Mouse (Mus musculus) liver, postnatal 0 days (tissue): ENCODE data around the gene Spon1. TPM values are rescaled to one million over a fixed set of nuclear protein-coding genes. Genes with fewer than 3 reads are reported as not detected.

Experiments used
- ATAC-seq: fragments of 200-750 bp; cut with Nextera tagmentation; 2 replicates; pipeline ENCODE4 v1.8.0; 2017; ENCODE audit warnings: mild to moderate bottlenecking, moderate library complexity
- DNase-seq: peaks from one replicate; pipeline ENCODE4 v3.0.0-alpha.2; 2016
- H3K27ac ChIP-seq: fragments of 300-500 bp; sonication (generic); 2 replicates; pipeline ENCODE4 v1.5.1; 2014; ENCODE audit warnings: antibody characterized with exemption, moderate library complexity, mild to moderate bottlenecking, low read depth
- H3K27me3 ChIP-seq: fragments of 300-500 bp; sonication (generic); 2 replicates; pipeline ENCODE4 v1.6.1; 2014; ENCODE audit warnings: low read length, control low read depth, mixed read lengths; ENCODE audit not compliant: insufficient read depth
- H3K36me3 ChIP-seq: fragments of 300-500 bp; sonication (generic); replicated peaks from 2 replicates; pipeline ENCODE4 v1.6.1; 2014; ENCODE audit warnings: mild to moderate bottlenecking, control low read depth, low read length, moderate library complexity, mixed read lengths; ENCODE audit not compliant: insufficient read depth
- H3K4me1 ChIP-seq: fragments of 300-500 bp; sonication (generic); 2 replicates; pipeline ENCODE4 v1.6.1; 2014; ENCODE audit warnings: antibody characterized with exemption, mild to moderate bottlenecking, control low read depth; ENCODE audit not compliant: insufficient read depth
- H3K4me2 ChIP-seq: fragments of 300-500 bp; sonication (generic); 2 replicates; pipeline ENCODE4 v1.6.1; 2014; ENCODE audit warnings: low read depth, mild to moderate bottlenecking, low read length, moderate library complexity, mixed read lengths
- H3K4me3 ChIP-seq: fragments of 300-500 bp; sonication (generic); 2 replicates; pipeline ENCODE4 v1.5.1; 2014; ENCODE audit warnings: low read depth, low read length
- H3K9ac ChIP-seq: fragments of 300-500 bp; sonication (generic); replicated peaks from 2 replicates; pipeline ENCODE4 v1.6.1; 2014; ENCODE audit warnings: mild to moderate bottlenecking, moderate library complexity
- H3K9me3 ChIP-seq: fragments of 300-500 bp; sonication (generic); 2 replicates; pipeline ENCODE4 v1.6.1; 2016; ENCODE audit warnings: mild to moderate bottlenecking, control low read depth, low read length, mixed read lengths
- CTCF ChIP-seq: sonication (generic); IDR thresholded peaks from 2 replicates; pipeline ENCODE4 v1.5.1; 2016; ENCODE audit warnings: antibody characterized with exemption, low read depth
- EP300 ChIP-seq: IDR thresholded peaks from 2 replicates; pipeline ENCODE4 v1.6.1; 2016; ENCODE audit warnings: antibody characterized with exemption, low read depth, mild to moderate bottlenecking
- WGBS: fragments of 180-500 bp; shearing (Covaris S2); extraction: QIAGEN DNeasy Blood & Tissue Kit; methylation state at CpG from one replicate; pipeline ENCODE4 v1.1.7; 2014; ENCODE audit not compliant: insufficient replicate concordance; 5-methylcytosine and 5-hydroxymethylcytosine counted together
- polyA plus RNA-seq: library from polyadenylated mRNA; unstranded; fragments of >200 nt; fragmentation: Nextera tagmentation; extraction: Ambion mirVana; gene quantifications from 2 replicates; pipeline ENCODE4 v1.2.1, GENCODE M21; 2015

Spon1 gene
- polyA plus RNA-seq, 1 experiment from 2014 or later: 0.35 TPM

DNA sequence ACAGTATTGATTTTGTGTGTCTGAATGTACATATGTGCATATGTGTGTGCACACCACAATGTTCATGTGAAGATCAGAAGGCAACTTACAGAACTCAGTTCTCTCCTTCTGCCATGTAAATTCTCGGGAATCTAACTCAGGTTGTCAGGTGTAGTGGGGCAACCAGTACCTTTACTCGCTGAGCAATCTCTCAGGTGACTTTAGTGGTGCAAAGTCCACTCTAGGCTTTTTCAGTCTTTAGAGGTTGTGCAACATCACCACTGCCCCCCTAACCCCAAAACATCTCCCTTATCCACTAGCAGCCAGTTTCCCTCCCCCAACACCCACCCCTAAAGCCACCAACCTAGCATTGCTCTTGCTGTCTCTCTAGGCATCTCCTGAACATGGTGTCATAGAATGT is 308.8 kb downstream of the Spon1 start:
- ATAC-seq: peak; percentile 84
- H3K36me3 ChIP-seq: no peaks in the 10 kb centered on the region
- no peak overlapping the region for H3K9ac ChIP-seq
- no peaks in the 10 kb centered on the region for H3K27me3 ChIP-seq
- H3K4me3 ChIP-seq: no peak overlapping the region
- 60% methylated on average over 2 of the region's 2 CpGs for WGBS
- peaks cover 13% of the 10 kb centered on the region for H3K4me1 ChIP-seq
- TF ChIP-seq EP300: no peak
- TF ChIP-seq CTCF: no peak
- no peaks in the 10 kb centered on the region for H3K9me3 ChIP-seq
- H3K4me2 ChIP-seq: no peak overlapping the region
- H3K27ac ChIP-seq: peak overlapping the region; percentile 31
- DNase-seq: no peak

DNA sequence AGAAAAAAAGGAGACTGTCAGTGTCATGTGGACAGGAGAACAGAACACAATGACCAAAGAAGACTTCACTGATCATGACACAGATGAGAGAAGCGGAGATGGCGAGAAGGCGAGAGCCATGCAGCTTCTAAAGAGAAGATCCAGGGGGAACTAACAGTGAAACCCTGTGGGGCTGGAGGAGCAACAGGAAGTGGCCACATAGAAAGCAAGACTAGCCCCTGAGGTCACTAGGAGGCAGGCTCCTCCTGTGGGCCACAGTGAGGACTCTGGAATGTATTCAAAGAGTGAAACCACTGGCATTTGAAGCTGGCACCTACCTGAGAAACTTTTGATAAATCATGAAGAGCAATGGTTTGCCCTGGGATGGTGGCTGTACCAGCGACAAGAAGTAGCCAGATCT is 313.5 kb downstream of the Spon1 start:
- Histone ChIP-seq H3K36me3 (no peaks in the 10 kb centered on the region), H3K9me3 (no peaks in the 10 kb centered on the region)
- WGBS: 70% methylated on average over 4 of the region's 4 CpGs

DNA sequence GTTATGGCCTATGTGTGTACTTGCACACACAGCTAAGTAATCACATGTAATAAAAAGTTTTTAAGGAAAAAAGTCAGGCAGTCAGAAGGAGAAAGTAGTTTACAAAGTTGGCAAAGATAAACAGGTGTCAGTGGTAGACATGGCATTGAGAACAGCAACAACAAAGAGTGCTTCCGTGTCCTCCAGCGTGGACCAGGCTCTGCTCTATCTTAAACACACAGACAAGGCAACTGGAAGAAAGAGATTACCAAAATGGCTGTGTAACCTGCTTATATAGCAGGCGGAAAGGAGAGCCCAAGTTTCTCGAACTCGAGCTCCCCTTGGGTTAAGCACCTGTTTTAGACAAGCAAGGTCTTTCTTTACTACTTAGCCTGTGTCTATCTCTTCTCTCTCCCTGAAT is 314.5 kb downstream of the Spon1 start:
- WGBS: 70% methylated on average over 5 of the region's 5 CpGs

More for the DNA sequence above, 313.5 kb downstream of the Spon1 start:
- no peak for TF ChIP-seq EP300
- 0 out of 2 replicates have a peak, but pooled peaks have one; percentile 12 for TF ChIP-seq CTCF
- Histone ChIP-seq H3K27ac (peak overlapping the region; percentile 18; the same call in 1 of the 2 replicates), H3K4me2 (no peak overlapping the region), H3K4me1 (peaks cover 9% of the 10 kb centered on the region), H3K9ac (no peak overlapping the region), H3K4me3 (no peak overlapping the region), H3K27me3 (no peaks in the 10 kb centered on the region)
- DNase-seq (no peak), ATAC-seq (no peak)

DNA sequence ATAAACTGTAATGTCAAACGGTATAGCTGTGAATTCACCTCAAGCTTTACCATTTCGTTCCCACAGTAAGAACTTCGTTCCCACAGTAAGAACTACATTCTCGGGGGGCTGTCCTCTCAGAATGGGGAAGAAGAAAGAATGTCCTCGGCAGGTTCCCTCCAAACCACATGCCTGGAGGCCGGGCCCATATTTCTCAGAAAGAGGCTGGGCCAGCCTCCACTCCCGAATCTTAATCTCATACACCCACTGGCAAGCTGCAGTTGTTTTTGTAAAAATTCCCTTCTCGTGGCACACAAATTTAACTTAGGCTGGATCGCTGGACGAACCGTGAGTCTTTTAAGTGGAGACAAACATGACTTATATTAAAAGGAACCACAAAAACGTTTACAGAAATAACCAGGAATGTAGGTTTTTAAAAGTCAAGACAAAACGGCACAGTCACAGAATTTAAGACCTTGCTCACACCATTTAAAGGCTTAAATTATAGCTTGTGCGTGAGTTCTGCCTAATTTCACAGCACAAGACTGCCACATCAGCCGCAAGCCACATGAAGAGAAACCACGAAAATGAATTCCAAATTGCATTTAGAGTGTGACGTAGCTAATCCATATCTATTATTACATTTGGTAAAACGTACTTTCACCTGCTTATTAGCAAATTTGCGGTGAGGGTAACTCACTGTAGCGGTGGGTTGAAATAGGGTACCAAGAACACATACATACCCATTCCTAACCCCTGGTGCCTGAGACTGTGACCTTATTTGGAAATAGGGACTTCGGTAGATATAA is 316.0 kb downstream of the Spon1 start:
- Histone ChIP-seq H3K27ac (no peak overlapping the region), H3K4me2 (no peak overlapping the region), H3K9me3 (no peaks in the 10 kb centered on the region), H3K4me3 (no peak overlapping the region), H3K36me3 (no peaks in the 10 kb centered on the region), H3K27me3 (no peaks in the 10 kb centered on the region), H3K9ac (no peak overlapping the region), H3K4me1 (peaks cover 9% of the 10 kb centered on the region)
- ATAC-seq (no peak), DNase-seq (no peak)
- 59% methylated on average over 21 of the region's 21 CpGs for WGBS
- TF ChIP-seq EP300: no peak
- no peak for TF ChIP-seq CTCF

More for the DNA sequence above, 314.5 kb downstream of the Spon1 start:
- Histone ChIP-seq H3K4me1 (peaks cover 9% of the 10 kb centered on the region), H3K4me2 (no peak overlapping the region), H3K9me3 (no peaks in the 10 kb centered on the region), H3K36me3 (no peaks in the 10 kb centered on the region), H3K27ac (no peak overlapping the region), H3K27me3 (no peaks in the 10 kb centered on the region), H3K4me3 (no peak overlapping the region), H3K9ac (no peak overlapping the region)
- ATAC-seq: no peak
- DNase-seq: no peak
- no peak for TF ChIP-seq CTCF
- TF ChIP-seq EP300: no peak

DNA sequence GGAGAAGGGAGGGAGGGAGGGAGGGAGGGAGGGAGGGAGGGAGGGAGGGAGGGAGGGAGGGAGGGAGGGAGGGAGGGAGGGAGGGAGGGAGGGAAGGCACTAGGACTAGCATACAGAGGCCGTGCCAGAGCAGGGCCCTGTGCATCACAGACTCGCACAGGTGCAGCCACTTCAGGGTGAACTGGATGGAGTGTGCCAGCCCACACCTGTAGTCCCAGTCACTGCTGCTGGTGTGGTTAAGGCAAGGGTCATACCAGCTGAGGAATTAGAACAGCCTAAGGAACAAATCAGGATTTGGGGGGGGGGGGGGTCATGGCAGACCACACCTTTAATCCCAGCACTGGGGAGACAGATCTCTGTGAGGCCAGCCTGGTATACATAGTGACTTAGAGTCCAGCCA is 317.3 kb downstream of the Spon1 start:
- TF ChIP-seq EP300 (no peak), CTCF (no peak)
- WGBS: 88% methylated on average over 2 of the region's 2 CpGs
- no peak overlapping the region for H3K4me3 ChIP-seq
- ATAC-seq (no peak), DNase-seq (no peak)
- no peaks in the 10 kb centered on the region for H3K27me3 ChIP-seq
- H3K27ac ChIP-seq: no peak overlapping the region
- H3K4me2 ChIP-seq: no peak overlapping the region
- H3K9me3 ChIP-seq: no peaks in the 10 kb centered on the region
- H3K4me1 ChIP-seq: peaks cover 11% of the 10 kb centered on the region
- no peak overlapping the region for H3K9ac ChIP-seq
- H3K36me3 ChIP-seq: no peaks in the 10 kb centered on the region

DNA sequence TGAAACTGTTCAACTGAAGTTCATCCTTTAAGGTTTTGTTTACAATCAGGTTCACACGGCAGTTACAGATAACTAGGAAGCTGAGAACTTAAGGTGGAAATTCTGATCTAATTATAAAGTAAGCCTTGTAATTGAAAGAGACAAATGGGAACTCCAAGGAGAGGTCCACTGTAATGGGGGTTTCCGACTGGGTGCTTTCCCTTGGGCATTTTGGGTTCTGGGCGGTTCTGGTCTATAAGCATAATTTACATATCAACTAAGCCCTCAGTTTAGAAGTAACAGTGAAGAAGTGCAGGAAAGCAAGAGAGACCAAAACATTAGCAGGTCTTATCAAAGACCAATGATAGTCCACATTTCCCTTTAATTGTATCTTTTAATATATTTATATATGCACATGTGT is 318.0 kb downstream of the Spon1 start:
- 64% methylated on average over 3 of the region's 3 CpGs for WGBS
- ATAC-seq: no peak
- Histone ChIP-seq H3K36me3 (no peaks in the 10 kb centered on the region), H3K27ac (no peak overlapping the region), H3K9me3 (no peaks in the 10 kb centered on the region), H3K4me3 (no peak overlapping the region), H3K4me1 (peaks cover 11% of the 10 kb centered on the region), H3K9ac (no peak overlapping the region), H3K27me3 (no peaks in the 10 kb centered on the region), H3K4me2 (no peak overlapping the region)
- no peak for TF ChIP-seq CTCF
- TF ChIP-seq EP300: no peak
- no peak for DNase-seq
